In the genomic region with DNA sequence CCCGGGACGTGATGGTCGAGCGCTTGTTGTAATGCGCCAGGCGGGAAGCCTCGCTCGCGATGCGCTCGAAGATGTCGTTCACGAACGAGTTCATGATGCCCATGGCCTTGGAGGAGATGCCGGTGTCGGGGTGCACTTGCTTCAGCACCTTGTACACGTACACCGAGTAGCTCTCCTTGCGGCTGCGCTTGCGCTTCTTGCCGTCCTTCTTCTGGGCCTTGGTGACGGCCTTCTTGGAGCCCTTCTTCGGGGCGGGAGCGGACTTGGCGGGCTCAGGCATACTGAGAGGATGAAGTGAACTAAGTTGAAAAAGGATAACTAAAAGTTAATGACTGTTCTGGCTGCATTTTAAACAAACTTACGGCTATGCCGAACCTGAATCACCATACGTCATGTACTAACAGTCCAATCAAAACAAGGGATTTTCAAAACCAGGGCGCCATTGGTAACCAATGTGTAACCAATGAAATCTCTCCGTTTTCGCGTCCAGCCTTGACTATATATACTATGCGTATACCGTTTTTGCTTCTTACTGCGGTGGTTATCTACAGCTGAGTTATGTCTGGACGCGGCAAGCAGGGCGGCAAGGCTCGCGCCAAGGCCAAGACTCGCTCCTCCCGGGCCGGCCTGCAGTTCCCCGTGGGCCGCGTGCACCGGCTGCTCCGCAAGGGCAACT, we compare ENCODE assay signal across 8 mouse cellular contexts. TPM values are rescaled to one million over a fixed set of nuclear protein-coding genes. Genes with fewer than 3 reads are reported as not detected.
DNase-seq lines count a peak whose midpoint lies in the region; ATAC-seq and TF ChIP-seq lines count a peak whose summit lies in the region.
"Not testable (repeated sequence)": the region's sequence is repeated elsewhere in the genome, so short reads cannot be mapped to it uniquely, and the experiment has no call there.

A gene (minus strand): TSS at position 280 of the 676 bp plus-strand sequence.
A gene (plus strand): TSS at position 559 of the 676 bp plus-strand sequence.

- dilution Hi-C loops in CH12.LX (cut with MboI; ENCODE audit: extremely low pct_ligation_motif_present, extremely low pct_unique_long_range_greater_than_20kb, low sequenced_read_pairs), result not testable (repeated sequence)

- WGBS in forebrain, embryonic 10.5 days, result under 1% methylated on average over 35 of the region's 50 CpGs
- WGBS in heart, embryonic 15.5 days, result 0% methylated on average over 36 of the region's 50 CpGs
- WGBS in liver, embryonic 12.5 days (ENCODE audit: insufficient replicate concordance), result under 1% methylated on average over 35 of the region's 50 CpGs

- not testable (repeated sequence) for H3K27me3 ChIP-seq in CH12.LX (replicated peaks); forebrain, embryonic 10.5 days (ENCODE audit: poor library complexity, severe bottlenecking); heart, embryonic 15.5 days; liver, embryonic 12.5 days (replicated peaks); splenic B cell, adult 2 months (ENCODE audit: control insufficient read depth, insufficient read depth, low read length, poor library complexity, severe bottlenecking)

- peak; percentile 96 for DNase-seq in CH12.LX (ENCODE audit: extremely low read depth)
- DNase-seq in c-Kit-positive CD71-negative TER-119-negative erythroid progenitor cells, embryonic 14.5 days (ENCODE audit: low read depth), result peak; percentile 90
- DNase-seq in forebrain, embryonic 10.5 days (ENCODE audit: extremely low spot score, low spot score), result peak; percentile 82
- peak; percentile 90 for DNase-seq in kidney, postnatal 14 days
- DNase-seq in naive thymus-derived CD4-positive, alpha-beta T cell, adult 2 months (ENCODE audit: low read depth), result peak; percentile 93
- peak; percentile 95 for DNase-seq in splenic B cell, adult 2 months (ENCODE audit: low read depth, low spot score)

- H3K4me3 ChIP-seq in CH12.LX (replicated peaks in 1 of 3; ENCODE audit: low read depth in 2 of 3, low read length in 2 of 3, poor library complexity in 1 of 3), result peak within 1 kb of the TSS; percentile 35 to 59 (median 50)
- peak within 1 kb of the TSS; percentile 55 for H3K4me3 ChIP-seq in forebrain, embryonic 10.5 days
- peak within 1 kb of the TSS; percentile 49 for H3K4me3 ChIP-seq in heart, embryonic 15.5 days
- H3K4me3 ChIP-seq in liver, embryonic 12.5 days, result peak within 1 kb of the TSS; percentile 59

- in situ Hi-C loops in CH12.LX (cut with MboI; ENCODE audit: low pct_ligation_motif_present, low pct_unique_long_range_greater_than_20kb, low sequenced_read_pairs), result loop anchor here (25.0 kb wide), 2 partner anchors 221 to 329 kb away; a partner anchor contains a TSS

- H3K36me3 ChIP-seq in CH12.LX (replicated peaks in 1 of 2; ENCODE audit: control insufficient read depth in 1 of 2, insufficient read depth in 1 of 2, low read length in 1 of 2); forebrain, embryonic 10.5 days (replicated peaks); heart, embryonic 15.5 days; liver, embryonic 12.5 days; splenic B cell, adult 2 months (ENCODE audit: control insufficient read depth, insufficient read depth, low read length, poor library complexity, severe bottlenecking): not testable (repeated sequence)

- TF ChIP-seq RAD21 in CH12.LX (IDR thresholded peaks at IDR 0.05; ENCODE audit: low read depth, low read length), result not testable (repeated sequence)

- not testable (repeated sequence) for H3K9me3 ChIP-seq in CH12.LX (replicated peaks; ENCODE audit: low read length); forebrain, embryonic 10.5 days; heart, embryonic 15.5 days (replicated peaks); liver, embryonic 12.5 days (replicated peaks)

- peaks cover 2 to 30% of the 10 kb centered on the region in 2 experiments; a peak in 2 of 4 replicates for H3K4me1 ChIP-seq in CH12.LX (ENCODE audit: control insufficient read depth in 1 of 2, insufficient read depth in 2 of 2)
- H3K4me1 ChIP-seq in forebrain, embryonic 10.5 days, result peaks cover 49% of the 10 kb centered on the region
- peaks cover 25% of the 10 kb centered on the region for H3K4me1 ChIP-seq in heart, embryonic 15.5 days (replicated peaks)
- H3K4me1 ChIP-seq in liver, embryonic 12.5 days, result peaks cover 59% of the 10 kb centered on the region

- ATAC-seq in heart, embryonic 15.5 days (replicated peaks; ENCODE audit: insufficient number of reproducible peaks, insufficient read depth, low FRiP score, low read depth), result peak; percentile 92
- ATAC-seq in liver, embryonic 12.5 days, result peak; percentile 85

- H3K79me2 ChIP-seq in CH12.LX (replicated peaks; ENCODE audit: control insufficient read depth, extremely low read depth, insufficient read depth, poor library complexity, severe bottlenecking), result not testable (repeated sequence)

- peak within 1 kb of the TSS; percentile 95 for H3K27ac ChIP-seq in CH12.LX (ENCODE audit: insufficient read depth, low read depth)
- peak within 1 kb of the TSS; percentile 95 for H3K27ac ChIP-seq in forebrain, embryonic 10.5 days
- peak within 1 kb of the TSS; percentile 91 for H3K27ac ChIP-seq in heart, embryonic 15.5 days
- peak within 1 kb of the TSS; percentile 99 for H3K27ac ChIP-seq in liver, embryonic 12.5 days

- peak within 1 kb of the TSS; percentile 82 for H3K9ac ChIP-seq in CH12.LX (ENCODE audit: insufficient read depth, low read depth)
- peak within 1 kb of the TSS; percentile 63 for H3K9ac ChIP-seq in heart, embryonic 15.5 days
- peak within 1 kb of the TSS; percentile 85 for H3K9ac ChIP-seq in liver, embryonic 12.5 days

- H3K4me2 ChIP-seq in CH12.LX (ENCODE audit: insufficient read depth, low read depth, poor library complexity, severe bottlenecking), result peak within 1 kb of the TSS; percentile 94
- H3K4me2 ChIP-seq in heart, embryonic 15.5 days, result peak within 1 kb of the TSS; percentile 83
- peak within 1 kb of the TSS; percentile 91 for H3K4me2 ChIP-seq in liver, embryonic 12.5 days

- TF ChIP-seq CTCF in CH12.LX (conservative IDR thresholded peaks at IDR 0.05 in 1 of 2, IDR thresholded peaks at IDR 0.05 in 1 of 2; ENCODE audit: low read depth in 2 of 2, low read length in 2 of 2), result not testable (repeated sequence)

- TF ChIP-seq POLR2A in CH12.LX (IDR thresholded peaks at IDR 0.05; ENCODE audit: low read depth, low read length), result peak; percentile 63

- TF ChIP-seq EP300 in CH12.LX (IDR thresholded peaks at IDR 0.05; ENCODE audit: low read length), result not testable (repeated sequence)

TF ChIP-seq in CH12.LX, 34 proteins besides CTCF, POLR2A, EP300 and RAD21:
- 0 out of 2 replicates have a peak, but pooled peaks have one; percentile 84 for TF ChIP-seq UBTF (IDR thresholded peaks at IDR 0.05; ENCODE audit: low read depth, low read length)
- TF ChIP-seq MYC (IDR thresholded peaks at IDR 0.05; ENCODE audit: low read depth, low read length), result 0 out of 2 replicates have a peak, but pooled peaks have one; percentile 34
- 0 out of 2 replicates have a peak, but pooled peaks have one; percentile 49 for TF ChIP-seq MAZ (IDR thresholded peaks at IDR 0.05; ENCODE audit: low read depth, low read length)
- TF ChIP-seq MXI1 (IDR thresholded peaks at IDR 0.05; ENCODE audit: low read depth, low read length), result 0 out of 2 replicates have a peak, but pooled peaks have one; percentile 36
- TF ChIP-seq MEF2A (IDR thresholded peaks at IDR 0.05; ENCODE audit: borderline replicate concordance, low read depth, low read length), result peak; percentile 28; the same call in 1 of the 2 replicates
- peak; percentile 13 for TF ChIP-seq NELFE (IDR thresholded peaks at IDR 0.05; ENCODE audit: low read depth, low read length)
- peak; percentile 76; the same call in 1 of the 2 replicates for TF ChIP-seq RCOR1 (conservative IDR thresholded peaks at IDR 0.05; ENCODE audit: low read depth, low read length)
- peak; percentile 24; the same call in 1 of the 2 replicates for TF ChIP-seq SIN3A (IDR thresholded peaks at IDR 0.05; ENCODE audit: low read length)
- TF ChIP-seq CHD2 (IDR thresholded peaks at IDR 0.05; ENCODE audit: low read length), result peak; percentile 88
- TF ChIP-seq NRF1 (IDR thresholded peaks at IDR 0.05; ENCODE audit: low read depth, low read length), result peak; percentile 49
- TF ChIP-seq E2F4 (IDR thresholded peaks at IDR 0.05; ENCODE audit: insufficient replicate concordance, low read depth, low read length), result 0 out of 2 replicates have a peak, but pooled peaks have one; percentile 77
- TF ChIP-seq ZMIZ1 (IDR thresholded peaks at IDR 0.05; ENCODE audit: low read depth, low read length), result peak; percentile 31
- TF ChIP-seq TBP (conservative IDR thresholded peaks at IDR 0.05; ENCODE audit: low read depth, low read length), result peak; percentile 99
- TF ChIP-seq TCF12 (IDR thresholded peaks at IDR 0.05; ENCODE audit: low read depth, low read length), result peak; percentile 90
- 0 out of 2 replicates have a peak, but pooled peaks have one; percentile 16 for TF ChIP-seq KAT2A (IDR thresholded peaks at IDR 0.05; ENCODE audit: insufficient replicate concordance, low read length)
TF ChIP-seq in CH12.LX: peak in this region for 15; not testable (repeated sequence) for 19.

RNA-seq across cellular contexts. Expression of the first gene that starts in this region (rescaled TPM):
- total RNA-seq in CH12.LX (2012; rRNA removed), result 897 and 953 TPM in 2 replicates
- 16.0 and 18.1 TPM in 2 replicates for total RNA-seq in CH12.LX (2014; rRNA removed)
- polyA plus RNA-seq in CH12.LX (2012; ENCODE audit: insufficient read length, low read depth), result 1.7 and 3.8 TPM in 2 replicates
- 1.5 and 2.0 TPM in 2 replicates for polyA plus RNA-seq in forebrain, embryonic 10.5 days (2016; fragmentation: Nextera tagmentation; extraction: Ambion mirVana)
- polyA plus RNA-seq in heart, embryonic 15.5 days (2015; fragmentation: Nextera tagmentation; extraction: Ambion mirVana), result 0.47 and 1.3 TPM in 2 replicates
- 1.5 and 1.7 TPM in 2 replicates for polyA plus RNA-seq in liver, embryonic 12.5 days (2016; fragmentation: Nextera tagmentation; extraction: Ambion mirVana)

RNA-seq across cellular contexts. Expression of the second gene that starts in this region (rescaled TPM):
- 839 and 880 TPM in 2 replicates for total RNA-seq in CH12.LX (2012; rRNA removed)
- total RNA-seq in CH12.LX (2014; rRNA removed), result 3.9 and 6.3 TPM in 2 replicates
- polyA plus RNA-seq in CH12.LX (2012; ENCODE audit: insufficient read length, low read depth), result not detected in 2 replicates
- 11.9 and 12.0 TPM in 2 replicates for polyA plus RNA-seq in forebrain, embryonic 10.5 days (2016; fragmentation: Nextera tagmentation; extraction: Ambion mirVana)
- 9.9 and 11.4 TPM in 2 replicates for polyA plus RNA-seq in heart, embryonic 15.5 days (2015; fragmentation: Nextera tagmentation; extraction: Ambion mirVana)
- polyA plus RNA-seq in liver, embryonic 12.5 days (2016; fragmentation: Nextera tagmentation; extraction: Ambion mirVana), result 13.8 and 17.6 TPM in 2 replicates

Comparison
In these comparisons a context has a peak if more than half of its experiments do, and no peak if none do; other contexts are left out.
1. Peak in every context shown above with its lines: DNase-seq, ATAC-seq, H3K4me3 ChIP-seq and H3K27ac ChIP-seq.
2. RNA of the second gene that starts in this region (polyA plus RNA-seq): 13.8 to 17.6 TPM in liver, embryonic 12.5 days, 11.9 to 12.0 TPM in forebrain, embryonic 10.5 days and 9.9 to 11.4 TPM in heart, embryonic 15.5 days; not detected in CH12.LX; every median in the first group is over 10 times any median in the second.